Mouse (Mus musculus) cerebellum, adult 2 months (tissue): ENCODE measurements around the gene Fndc1.

ENCODE experiments used
- CTCF ChIP-seq: fragments of 200-500 bp; IDR thresholded peaks from 2 replicates; pipeline ENCODE4 v1.5.1; 2011; ENCODE audit warnings: low read depth, mild to moderate bottlenecking, control low read depth, low read length, moderate library complexity, borderline replicate concordance; ENCODE audit not compliant: insufficient read depth
- POLR2A ChIP-seq: fragments of 200-500 bp; IDR thresholded peaks from 2 replicates; pipeline ENCODE4 v1.6.1; 2011; ENCODE audit warnings: low read length, control low read depth, borderline replicate concordance; ENCODE audit not compliant: insufficient read depth

DNA sequence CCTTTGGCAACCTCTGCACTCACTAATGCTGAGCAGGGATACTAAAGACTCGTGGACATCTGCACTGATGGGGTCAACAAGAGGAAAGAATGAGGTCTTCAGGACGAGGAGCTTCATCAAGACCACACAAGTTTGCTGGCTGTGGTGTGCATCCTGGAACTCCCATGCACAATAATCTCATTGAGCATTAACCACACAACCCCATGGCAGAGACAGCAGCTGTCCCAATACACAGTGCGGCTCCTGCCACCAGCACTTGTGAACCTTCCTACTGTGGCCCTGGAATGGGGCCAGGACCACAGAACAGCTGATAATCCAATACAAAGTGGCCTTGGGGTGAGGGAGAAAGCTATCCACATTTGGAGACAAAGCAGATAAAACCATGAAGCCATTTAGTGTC, 36.6 kb downstream of the Fndc1 start:
- TF ChIP-seq CTCF, result no peak
- TF ChIP-seq POLR2A, result no peak
